Mouse (Mus musculus) midbrain, embryonic 11.5 days (tissue): ENCODE data around the gene Macrod1. TPM values are rescaled to one million over a fixed set of nuclear protein-coding genes. Genes with fewer than 3 reads are reported as not detected.

Source experiments
- ATAC-seq: fragments of 200-750 bp; cut with Nextera tagmentation; 2 replicates; pipeline ENCODE4 v1.8.0; 2017; ENCODE audit warnings: moderate TSS enrichment, moderate library complexity; ENCODE audit not compliant: low FRiP score
- DNase-seq: peaks from one replicate; pipeline ENCODE4 v3.0.0; 2015; ENCODE audit warnings: low spot score; ENCODE audit errors: missing footprints
- H3K27ac ChIP-seq: fragments of 300-500 bp; sonication (generic); 2 replicates; pipeline ENCODE4 v1.5.1; 2014; ENCODE audit warnings: low read depth, low read length
- H3K27me3 ChIP-seq: fragments of 300-500 bp; sonication (generic); 2 replicates; pipeline ENCODE4 v1.6.1; 2014; ENCODE audit warnings: mild to moderate bottlenecking, low read length, moderate library complexity, mixed read lengths; ENCODE audit not compliant: control insufficient read depth, insufficient read depth
- H3K36me3 ChIP-seq: fragments of 300-500 bp; sonication (generic); 2 replicates; pipeline ENCODE4 v1.6.1; 2014; ENCODE audit warnings: mild to moderate bottlenecking, low read length, moderate library complexity, mixed read lengths; ENCODE audit not compliant: control insufficient read depth, insufficient read depth
- H3K4me1 ChIP-seq: fragments of 300-500 bp; sonication (generic); 2 replicates; pipeline ENCODE4 v1.6.1; 2014; ENCODE audit warnings: low read length; ENCODE audit not compliant: control insufficient read depth, insufficient read depth
- H3K4me2 ChIP-seq: fragments of 300-500 bp; sonication (generic); 2 replicates; pipeline ENCODE4 v1.6.1; 2014; ENCODE audit warnings: mild to moderate bottlenecking, moderate library complexity
- H3K4me3 ChIP-seq: fragments of 300-500 bp; sonication (generic); 2 replicates; pipeline ENCODE4 v1.5.1; 2014; ENCODE audit warnings: low read depth, low read length
- H3K9ac ChIP-seq: fragments of 300-500 bp; sonication (generic); 2 replicates; pipeline ENCODE4 v1.6.1; 2014; ENCODE audit warnings: low read length
- H3K9me3 ChIP-seq: fragments of 300-500 bp; sonication (generic); 2 replicates; pipeline ENCODE4 v1.6.1; 2016; ENCODE audit warnings: low read length; ENCODE audit not compliant: control insufficient read depth
- WGBS: fragments of 180-500 bp; shearing (Covaris S2); extraction: QIAGEN DNeasy Blood & Tissue Kit; methylation state at CpG from one replicate; pipeline ENCODE4 v1.1.7; 2014; 5-methylcytosine and 5-hydroxymethylcytosine counted together
- polyA plus RNA-seq: library from polyadenylated mRNA; unstranded; fragments of >200 nt; fragmentation: Nextera tagmentation; extraction: Ambion mirVana; gene quantifications from 2 replicates; pipeline ENCODE4 v1.2.1, GENCODE M21; 2014

Gene Macrod1
- polyA plus RNA-seq, 1 experiment from 2014 or later = 3.0 TPM

GRCm38 (mm10) chr19:7103993-7104401 is 47.4 kb downstream of the Macrod1 start:
- H3K4me1 ChIP-seq = peaks cover 38% of the 10 kb centered on the region
- peak; percentile 65; the same call in 1 of the 2 replicates for ATAC-seq
- 0 out of 2 replicates have a peak overlapping the region, but pooled peaks have one; percentile 2 for H3K4me3 ChIP-seq

GRCm38 (mm10) chr19:7105544-7105943 is 48.9 kb downstream of the Macrod1 start, which contains the start of gene Flrt1:
Flrt1 (minus strand) TSS chr19:7105729.
- DNase-seq = no peak
- no peak within 1 kb of the TSS for H3K9ac ChIP-seq
- H3K27me3 ChIP-seq = peaks cover 4% of the 10 kb centered on the region; the same call in 1 of the 2 replicates
- peaks cover 49% of the 10 kb centered on the region for H3K4me1 ChIP-seq
- H3K27ac ChIP-seq = peak within 1 kb of the TSS; percentile 61; the same call in 1 of the 2 replicates
- 8% methylated on average over 9 of the region's 9 CpGs for WGBS
- ATAC-seq = 0 out of 2 replicates have a peak, but pooled peaks have one; percentile 34
- no peak within 1 kb of the TSS for H3K4me3 ChIP-seq
- no peak within 1 kb of the TSS for H3K4me2 ChIP-seq
- H3K36me3 ChIP-seq = no peaks in the 10 kb centered on the region
- H3K9me3 ChIP-seq = no peaks in the 10 kb centered on the region

More at GRCm38 (mm10) chr19:7103993-7104401, 47.4 kb downstream of the Macrod1 start:
- Histone ChIP-seq H3K27ac (peak overlapping the region; percentile 61), H3K9me3 (no peaks in the 10 kb centered on the region), H3K4me2 (peak overlapping the region; percentile 26), H3K9ac (peak overlapping the region; percentile 49), H3K36me3 (no peaks in the 10 kb centered on the region), H3K27me3 (peaks cover 4% of the 10 kb centered on the region; the same call in 1 of the 2 replicates)
- WGBS = 14% methylated on average over 19 of the region's 19 CpGs
- peak; percentile 94 for DNase-seq

DNA sequence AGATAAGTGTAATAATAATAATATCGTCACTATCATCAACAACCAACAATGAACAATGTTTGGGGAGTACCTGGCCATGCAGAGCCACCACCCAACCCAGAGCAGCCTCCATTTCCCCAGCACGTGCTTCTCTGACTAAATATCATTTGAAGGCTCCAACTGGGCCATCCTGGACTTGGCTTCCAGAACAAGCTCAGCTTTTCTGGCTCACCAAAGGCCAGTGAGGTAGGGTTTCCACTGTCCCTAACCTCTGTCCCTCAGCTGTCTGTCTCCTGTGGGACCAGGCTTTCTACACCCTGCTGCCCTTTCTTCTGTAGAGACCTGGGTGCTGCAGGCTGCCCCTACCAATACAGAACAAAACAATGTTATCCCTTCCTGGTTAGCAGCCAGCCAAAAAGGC is 50.0 kb downstream of the Macrod1 start:
- peaks cover 5% of the 10 kb centered on the region for H3K27me3 ChIP-seq
- no peaks in the 10 kb centered on the region for H3K36me3 ChIP-seq
- H3K27ac ChIP-seq = no peak overlapping the region
- H3K9me3 ChIP-seq = no peaks in the 10 kb centered on the region
- H3K9ac ChIP-seq = no peak overlapping the region
- H3K4me2 ChIP-seq = no peak overlapping the region
- H3K4me3 ChIP-seq = no peak overlapping the region
- no peak for DNase-seq
- peaks cover 54% of the 10 kb centered on the region for H3K4me1 ChIP-seq
- 84% methylated on average over 2 of the region's 2 CpGs for WGBS
- no peak for ATAC-seq

- ATAC-seq (no peak), DNase-seq (no peak)
- Histone ChIP-seq H3K27ac (no peak overlapping the region), H3K9ac (no peak overlapping the region), H3K4me2 (no peak overlapping the region), H3K4me3 (no peak overlapping the region), H3K4me1 (peaks cover 56% of the 10 kb centered on the region), H3K9me3 (no peaks in the 10 kb centered on the region), H3K36me3 (no peaks in the 10 kb centered on the region), H3K27me3 (peaks cover 7% of the 10 kb centered on the region)
- 83% methylated on average over 4 of the region's 4 CpGs for WGBS
Measured at GRCm38 (mm10) chr19:7107174-7107573, 50.6 kb downstream of the Macrod1 start.

DNA sequence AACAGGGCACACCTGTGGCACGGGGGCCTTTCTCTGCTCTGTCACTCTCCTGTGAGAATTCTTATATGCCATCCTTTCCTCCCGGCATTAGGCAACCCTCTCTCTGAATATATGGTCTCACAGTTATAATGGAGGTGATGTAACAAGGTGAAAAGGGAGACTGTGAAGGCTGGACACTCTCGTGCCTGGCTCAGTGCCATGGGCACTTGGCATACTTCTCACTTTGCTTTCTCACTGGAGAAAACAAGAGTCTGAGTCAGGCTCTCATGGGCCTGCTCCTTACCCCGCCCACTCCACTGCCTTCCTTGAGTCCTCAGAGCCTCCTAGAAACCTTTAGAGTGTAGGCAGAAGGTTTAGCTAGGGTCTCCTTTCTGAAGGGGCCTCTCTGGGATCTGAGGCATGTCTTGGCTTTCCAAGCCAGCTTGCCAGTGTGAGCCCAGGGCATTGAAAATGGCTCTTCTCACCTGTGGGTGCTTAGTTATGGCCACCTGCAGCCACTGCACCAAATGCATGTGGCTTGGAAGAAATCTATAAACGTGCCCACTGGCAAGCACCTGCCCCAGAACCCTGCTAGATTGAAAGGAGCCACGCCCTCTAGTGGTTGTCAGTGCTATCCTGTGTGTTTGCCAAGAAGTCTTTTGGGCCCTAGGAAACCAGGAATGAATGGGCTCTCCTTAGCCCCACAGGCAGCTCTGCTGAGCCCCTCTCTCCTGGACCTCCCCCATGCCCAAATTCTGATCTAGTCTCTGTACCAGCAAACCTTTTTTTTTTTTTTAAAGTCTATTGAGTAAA is 51.7 kb downstream of the Macrod1 start:
- H3K9ac ChIP-seq = no peak overlapping the region
- no peak overlapping the region for H3K27ac ChIP-seq
- no peaks in the 10 kb centered on the region for H3K36me3 ChIP-seq
- no peak overlapping the region for H3K4me2 ChIP-seq
- no peak overlapping the region for H3K4me3 ChIP-seq
- H3K9me3 ChIP-seq = no peaks in the 10 kb centered on the region
- peaks cover 60% of the 10 kb centered on the region for H3K4me1 ChIP-seq
- ATAC-seq = no peak
- DNase-seq = peak; percentile 87
- peaks cover 9% of the 10 kb centered on the region for H3K27me3 ChIP-seq
- 62% methylated on average over 6 of the region's 6 CpGs for WGBS

DNA sequence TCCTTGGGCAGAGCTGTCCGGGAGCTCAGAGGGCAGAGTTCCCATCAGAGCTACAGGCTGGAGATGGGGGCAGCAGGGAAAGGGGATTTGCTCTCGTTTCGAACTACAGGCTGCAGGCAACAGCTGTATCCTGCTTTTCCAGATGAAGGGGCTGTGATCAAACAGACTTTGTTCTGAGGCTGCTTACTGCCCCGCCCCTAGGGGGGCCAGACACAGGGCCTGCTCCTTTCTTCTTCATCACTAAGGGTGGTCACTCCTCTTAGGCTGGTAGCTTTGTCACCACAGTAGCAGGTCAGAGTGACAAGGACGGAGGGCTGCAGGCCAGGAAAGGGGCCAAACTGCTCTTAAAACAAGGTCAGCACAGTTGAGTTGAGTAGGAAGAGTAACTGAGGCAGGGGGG is 53.5 kb downstream of the Macrod1 start:
- ATAC-seq (0 out of 2 replicates have a peak, but pooled peaks have one; percentile 17), DNase-seq (peak; percentile 90)
- H3K36me3 ChIP-seq = no peaks in the 10 kb centered on the region
- H3K27ac ChIP-seq = 0 out of 2 replicates have a peak overlapping the region, but pooled peaks have one; percentile 5
- no peaks in the 10 kb centered on the region for H3K9me3 ChIP-seq
- 0% methylated on average over 5 of the region's 5 CpGs for WGBS
- H3K27me3 ChIP-seq = peaks cover 12% of the 10 kb centered on the region
- H3K4me3 ChIP-seq = no peak overlapping the region
- no peak overlapping the region; the same call in 1 of the 2 replicates for H3K9ac ChIP-seq
- H3K4me2 ChIP-seq = no peak overlapping the region; the same call in 1 of the 2 replicates
- H3K4me1 ChIP-seq = peaks cover 52% of the 10 kb centered on the region

DNA sequence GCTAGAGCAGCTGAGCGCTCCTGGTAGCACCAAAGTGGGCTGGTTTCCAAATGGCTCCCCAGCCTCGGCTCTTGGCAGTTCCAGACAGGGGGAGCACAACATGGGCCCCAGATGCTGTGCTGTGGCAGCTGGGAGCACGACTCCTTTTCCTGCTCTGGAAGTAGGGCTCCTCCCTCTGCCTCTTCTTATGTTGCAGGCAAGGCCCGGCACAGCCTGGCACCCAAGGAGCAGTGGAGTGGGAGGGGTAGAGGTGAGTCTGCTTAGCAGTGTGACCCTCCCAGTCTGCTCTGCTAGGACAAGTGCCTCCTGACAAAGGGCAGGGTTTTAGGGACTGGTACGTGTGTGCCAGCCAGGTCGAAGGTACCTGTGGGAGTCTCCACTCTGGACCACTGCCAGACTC is 54.3 kb downstream of the Macrod1 start:
- no peak overlapping the region; the same call in 1 of the 2 replicates for H3K27ac ChIP-seq
- DNase-seq (no peak), ATAC-seq (no peak)
- peaks cover 49% of the 10 kb centered on the region for H3K4me1 ChIP-seq
- H3K9me3 ChIP-seq = no peaks in the 10 kb centered on the region
- H3K4me3 ChIP-seq = no peak overlapping the region
- H3K27me3 ChIP-seq = peaks cover 12% of the 10 kb centered on the region
- H3K36me3 ChIP-seq = no peaks in the 10 kb centered on the region
- H3K4me2 ChIP-seq = no peak overlapping the region
- 43% methylated on average over 6 of the region's 6 CpGs for WGBS
- no peak overlapping the region for H3K9ac ChIP-seq

- no peak overlapping the region for H3K9ac ChIP-seq
- ATAC-seq (no peak), DNase-seq (no peak)
- no peak overlapping the region for H3K27ac ChIP-seq
- no peak overlapping the region for H3K4me3 ChIP-seq
- WGBS = 65% methylated on average over 6 of the region's 6 CpGs
- H3K4me2 ChIP-seq = no peak overlapping the region
- H3K4me1 ChIP-seq = peaks cover 46% of the 10 kb centered on the region
- H3K36me3 ChIP-seq = no peaks in the 10 kb centered on the region
- peaks cover 12% of the 10 kb centered on the region for H3K27me3 ChIP-seq
- H3K9me3 ChIP-seq = no peaks in the 10 kb centered on the region
Measured at GRCm38 (mm10) chr19:7111309-7111708, 54.7 kb downstream of the Macrod1 start.

DNA sequence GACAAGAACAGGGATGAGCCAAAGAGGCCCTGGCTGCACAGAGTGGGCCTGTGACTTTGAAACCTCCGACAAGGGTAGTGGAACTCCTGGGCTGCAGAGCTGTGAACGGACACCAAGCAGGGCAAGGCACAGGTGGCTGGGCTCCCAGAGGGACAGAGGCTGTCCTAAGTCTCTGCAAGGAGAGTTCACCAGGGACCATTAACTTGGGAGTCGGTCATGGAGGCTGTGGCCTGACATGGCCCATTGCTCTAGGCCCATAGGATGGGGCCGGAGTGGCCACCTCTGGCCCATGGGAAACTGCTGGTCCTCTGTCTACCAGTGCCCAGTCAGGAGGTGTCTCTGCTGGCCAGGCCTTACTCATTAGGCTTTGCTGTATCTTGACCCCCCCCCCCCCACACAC is 55.1 kb downstream of the Macrod1 start:
- Histone ChIP-seq H3K9me3 (no peaks in the 10 kb centered on the region), H3K27ac (no peak overlapping the region), H3K36me3 (no peaks in the 10 kb centered on the region), H3K9ac (no peak overlapping the region), H3K4me3 (no peak overlapping the region), H3K4me1 (peaks cover 46% of the 10 kb centered on the region), H3K4me2 (no peak overlapping the region), H3K27me3 (peaks cover 12% of the 10 kb centered on the region)
- ATAC-seq (no peak), DNase-seq (no peak)
- WGBS = 75% methylated on average over 4 of the region's 4 CpGs
